Mouse (Mus musculus) MEL-GATA-1-ER (cell line): ENCODE measurements at regions not wholly inside any gene's neighbourhood (a gene's known extent, or its start where the extent isn't known, plus 50 kb on each side); places are given as distances from the start of the nearest gene placed in this dataset.
A peak's percentile ranks its signal among the peaks of the same experiment; 100 is the strongest.
"Not testable (repeated sequence)": the region's sequence is repeated elsewhere in the genome, so short reads cannot be mapped to it uniquely, and the experiment has no call there.

ENCODE experiments used
- DNase-seq: peaks from one replicate; pipeline ENCODE4 v3.0.0-alpha.2; 2012; ENCODE audit warnings: low read depth; ENCODE audit errors: extremely low read depth

DNA sequence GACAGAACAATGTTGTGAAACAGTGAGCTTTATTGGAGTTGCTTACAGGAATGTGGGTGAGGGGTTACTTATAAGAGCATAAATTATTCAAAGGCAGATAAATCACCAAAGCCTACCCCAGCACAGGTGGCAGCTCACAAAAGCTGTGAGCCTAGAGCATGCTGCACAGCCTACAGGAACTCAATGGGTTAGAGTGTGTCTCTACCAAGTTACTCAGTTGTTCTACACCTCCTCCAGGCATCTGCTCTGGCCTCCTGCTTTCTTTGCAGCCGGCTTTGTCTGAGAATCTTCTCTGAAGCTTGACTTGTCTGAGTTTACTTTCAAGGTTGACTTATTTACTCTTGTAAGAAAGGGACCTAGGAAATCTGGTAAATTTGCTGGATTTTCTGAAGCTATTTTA is 336.5 kb downstream of the Fscb start:
- DNase-seq = no peak

DNA sequence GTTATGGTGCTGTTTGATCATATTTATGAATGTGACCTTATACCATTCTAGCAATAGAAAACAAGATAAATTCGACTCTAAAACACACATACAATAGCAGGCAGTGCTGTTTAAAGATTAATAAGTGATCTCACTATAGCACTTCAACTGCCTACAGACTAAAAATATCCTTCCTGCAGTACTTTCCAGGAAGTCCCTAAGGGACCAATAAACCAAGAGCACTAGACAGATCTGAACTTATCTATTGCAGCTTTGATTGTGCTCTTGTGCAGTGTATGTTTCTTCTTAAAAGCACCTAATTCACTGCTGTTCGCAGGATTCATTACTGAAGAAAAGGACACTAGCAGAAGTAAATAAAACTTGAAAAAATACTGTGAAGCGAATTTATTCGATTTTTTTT is 358.1 kb downstream of the Fscb start:
- DNase-seq = no peak

DNA sequence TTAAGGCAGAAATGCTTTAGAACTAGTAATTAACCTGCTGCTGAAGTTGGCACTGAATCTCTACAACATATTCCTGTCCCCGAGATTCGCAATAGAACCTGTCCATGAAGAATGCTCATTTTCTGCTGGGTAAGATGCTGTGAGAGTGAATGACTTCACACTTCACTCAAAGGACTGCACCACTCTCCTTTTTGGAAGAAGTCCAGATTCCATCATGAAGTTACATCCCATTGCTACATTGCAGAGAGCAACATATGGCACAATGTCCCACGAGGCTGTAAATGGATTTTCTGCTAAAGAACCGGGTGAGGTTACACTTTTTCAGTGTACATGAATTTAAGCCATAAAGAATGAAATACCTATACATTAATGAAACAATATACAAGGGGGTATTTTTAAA is 360.0 kb downstream of the Fscb start:
- no peak for DNase-seq

DNA sequence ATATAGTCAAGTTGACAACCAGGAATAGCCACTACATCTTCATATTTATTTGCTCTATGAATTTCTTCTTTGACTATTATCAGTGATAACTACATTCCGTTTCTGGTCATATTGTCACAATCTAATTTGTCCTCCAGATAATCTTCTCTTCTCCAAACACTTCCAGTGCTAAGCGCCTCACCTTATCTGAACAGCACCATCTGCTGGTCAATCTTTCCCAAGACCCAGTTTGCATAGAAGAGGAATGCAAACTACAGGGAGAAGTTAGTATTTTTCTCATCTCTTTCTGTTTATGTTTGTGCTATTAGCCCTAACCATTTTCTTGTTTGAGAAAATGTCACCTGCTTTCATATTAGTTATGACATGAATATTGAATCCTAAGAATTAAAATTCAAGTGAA is 370.3 kb downstream of the Fscb start:
- DNase-seq = peak; percentile 6

DNA sequence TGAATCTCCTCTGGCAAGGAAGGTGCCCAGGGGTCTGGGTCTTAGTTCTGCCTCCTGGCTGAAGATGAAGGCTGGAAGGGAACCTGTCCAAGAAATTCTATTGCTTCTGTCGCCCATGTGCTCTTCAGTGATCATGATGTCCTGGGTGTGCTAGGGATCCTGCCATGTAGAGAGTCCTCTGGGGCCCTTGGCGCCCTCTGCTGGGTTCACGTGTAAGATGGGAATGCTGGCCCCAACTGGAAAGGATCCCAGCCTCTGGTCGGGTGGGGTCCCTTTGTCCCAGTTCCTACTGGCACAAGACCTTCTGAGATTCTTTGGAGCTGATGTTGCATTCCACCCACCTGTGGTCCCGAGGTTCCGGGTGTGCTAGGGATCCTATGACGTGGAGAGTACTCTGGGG is 397.7 kb downstream of the Fscb start:
- DNase-seq = no peak

DNA sequence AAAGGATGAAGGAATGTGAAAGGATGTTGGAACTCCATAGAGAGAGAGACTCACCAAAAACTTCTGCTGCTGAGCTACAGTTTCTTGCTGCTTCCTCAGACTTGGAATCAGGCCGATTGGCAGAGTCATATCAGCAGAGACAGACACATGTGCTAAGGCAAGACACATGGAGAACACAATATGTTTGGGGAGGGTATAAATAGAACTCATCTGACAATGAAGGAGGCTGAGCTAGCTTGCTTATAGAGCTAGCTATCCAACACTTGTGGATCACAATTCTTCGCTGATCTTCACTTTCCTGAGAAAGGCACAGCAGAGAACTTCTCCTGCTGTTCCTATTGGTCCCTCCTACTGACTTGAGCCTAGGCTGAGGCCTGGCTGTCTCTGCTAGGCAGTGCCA is 429.0 kb downstream of the Fscb start:
- DNase-seq = no peak

DNA sequence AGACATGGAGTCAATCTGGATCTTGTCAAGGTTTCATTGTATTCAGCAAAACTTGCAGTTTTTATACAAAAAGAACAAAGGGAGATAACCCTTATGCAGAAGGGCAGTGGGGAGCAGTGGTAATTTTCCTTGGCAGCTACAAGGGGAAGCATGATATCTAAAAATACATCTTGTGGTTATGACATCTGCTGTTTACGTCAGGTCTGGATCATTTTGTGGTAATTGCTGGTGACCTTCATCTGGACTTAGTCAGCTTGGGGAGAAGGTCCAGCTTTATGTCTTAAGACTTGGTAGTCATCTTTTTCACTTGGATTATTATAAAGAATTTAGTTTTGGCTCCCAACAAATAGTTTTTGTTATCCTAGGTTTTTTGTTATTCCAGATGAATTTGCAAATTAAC is 465.9 kb downstream of the Fscb start:
- DNase-seq = not testable (repeated sequence)
